Mouse (Mus musculus) regulatory T cell (primary cell): Measurements from ENCODE around the gene Tspan18.

ENCODE experiments used
- in situ Hi-C: fragments of 300-600 bp; cut with MboI, MseI; formaldehyde crosslinking; loops from one replicate; pipeline ENCODE4 v1.15.1; 2025; ENCODE audit warnings: high pct_unique_total_duplicates

Tspan18 gene

DNA sequence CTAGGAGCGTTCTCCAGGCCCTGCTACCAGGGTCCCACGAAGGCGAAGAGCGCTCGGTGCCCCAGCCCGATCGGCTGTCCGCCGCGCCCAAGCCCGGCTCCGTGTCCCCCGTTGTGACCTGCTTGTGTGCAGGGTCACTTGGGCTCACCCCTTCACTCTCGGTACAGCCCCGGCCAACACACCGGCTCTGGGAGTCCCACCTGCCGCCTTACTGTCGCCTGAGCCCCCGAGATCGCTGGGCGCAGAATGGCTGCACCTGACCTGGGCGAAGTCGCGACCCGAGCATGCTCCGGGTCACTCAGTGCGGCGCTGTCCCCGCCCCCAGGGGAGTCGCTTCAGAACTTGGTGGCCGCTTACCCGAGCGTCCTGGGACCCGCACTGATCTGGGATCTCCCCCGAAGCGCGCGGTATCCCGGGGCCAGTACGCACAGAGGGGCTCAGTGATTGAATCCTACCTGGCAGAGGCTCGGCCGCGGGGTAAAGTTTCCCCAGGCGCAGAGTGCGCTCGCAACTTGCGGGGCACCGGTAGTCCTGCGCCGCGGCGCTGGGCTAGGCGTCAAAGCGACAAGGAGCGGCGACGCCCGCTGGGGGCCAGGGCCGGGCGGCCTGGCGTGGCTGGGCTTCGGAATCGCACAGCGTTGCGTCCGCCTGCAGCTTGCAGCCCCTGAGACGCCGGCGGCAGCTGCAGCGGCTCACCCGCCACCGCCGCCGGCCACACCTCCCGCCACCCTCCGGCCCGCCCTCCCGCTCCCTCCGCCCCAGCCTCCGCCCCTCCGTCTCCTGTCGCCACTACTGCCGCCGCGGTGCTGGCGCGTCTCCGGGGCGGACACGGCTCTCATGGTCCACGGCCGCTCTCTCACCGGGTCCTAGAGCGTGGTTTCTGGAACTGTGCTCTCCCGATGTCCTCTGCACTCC is at the start of gene Tspan18:
Tspan18 (minus strand) TSS at position 689 of the 915 bp plus-strand sequence.
- in situ Hi-C loops: loop anchor here (5.0 kb wide), 2 partner anchors 122 to 138 kb away; no protein-coding TSS in a partner anchor

DNA sequence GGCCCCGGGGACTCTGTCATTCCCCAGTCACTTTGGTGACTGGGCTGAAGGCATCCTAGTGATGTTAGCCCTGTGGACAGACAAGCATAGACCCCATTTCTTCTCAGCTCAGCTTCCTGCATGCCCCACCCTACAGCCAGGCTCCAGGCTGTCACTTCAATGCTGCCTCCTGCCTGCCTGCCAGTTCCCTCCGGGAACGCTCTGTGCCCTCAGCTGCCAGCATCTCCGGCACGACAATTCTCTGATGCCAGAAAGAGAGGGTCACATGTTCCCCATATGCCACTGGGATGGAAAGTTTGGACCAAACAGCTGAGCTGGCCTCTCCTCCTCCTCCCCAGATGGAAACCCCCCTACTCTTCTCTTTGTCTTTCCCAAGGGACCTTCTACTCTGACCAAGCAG is 49.5 kb upstream of the Tspan18 start:
- in situ Hi-C loops: no loop called here

DNA sequence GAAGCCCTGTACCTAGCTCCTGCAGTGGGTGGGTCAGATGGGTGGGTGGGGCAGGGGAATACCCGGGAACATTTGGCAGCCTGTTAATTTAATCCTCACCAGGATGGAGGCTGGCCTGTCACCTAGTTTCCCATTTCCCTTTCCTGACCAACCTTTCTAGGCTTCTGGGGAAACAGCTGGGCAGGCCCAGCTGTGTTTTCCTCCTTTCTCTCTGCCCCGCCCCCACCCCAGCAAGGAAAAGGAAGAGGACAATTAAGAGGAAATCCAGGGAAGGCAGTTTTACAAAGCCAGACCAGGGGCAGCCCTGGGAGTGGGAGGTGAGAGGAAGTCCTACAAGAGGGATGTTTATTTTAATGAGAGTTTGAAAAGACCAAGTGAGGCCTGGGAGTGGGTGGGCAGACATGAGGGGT is 46.4 kb upstream of the Tspan18 start:
- in situ Hi-C loops: no loop called here

DNA sequence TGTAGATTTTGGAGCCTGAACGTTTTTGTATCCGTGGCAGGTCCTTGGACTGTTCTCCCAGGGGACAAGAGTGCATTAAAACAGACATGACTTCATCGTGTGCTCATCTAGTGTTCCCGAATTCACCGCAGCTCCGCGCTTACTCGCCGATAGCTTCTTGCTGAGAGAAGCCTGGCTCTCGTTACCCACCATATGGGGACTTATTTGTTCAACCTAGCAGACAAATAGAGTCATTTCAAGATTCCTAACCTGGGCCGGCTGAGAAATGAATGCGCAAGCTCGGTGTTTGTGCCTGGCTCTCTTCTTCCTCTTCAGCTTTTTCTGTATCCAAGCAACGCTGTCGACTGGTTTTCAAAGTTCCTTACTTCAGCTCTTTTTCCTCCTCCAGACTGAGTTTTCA is 43.5 kb upstream of the Tspan18 start:
- in situ Hi-C loops: no loop called here

DNA sequence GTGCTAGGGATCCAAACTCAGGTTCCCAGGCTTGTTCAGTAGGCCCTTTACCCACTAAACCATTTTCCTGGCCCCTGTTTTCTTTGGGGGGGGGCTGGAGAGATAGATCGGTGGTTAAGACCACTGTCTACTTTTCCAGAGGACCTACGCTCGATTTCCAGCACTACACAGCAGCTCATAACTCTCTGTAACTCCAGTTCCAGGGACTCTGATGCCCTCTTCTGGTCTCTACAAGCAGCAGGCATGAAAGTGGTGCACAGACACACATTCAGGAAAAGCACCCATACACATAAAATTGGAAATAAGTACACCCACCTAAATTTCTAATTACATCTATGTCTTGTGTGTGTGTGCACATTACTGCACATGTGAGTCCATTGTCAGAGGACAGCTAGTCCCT is 42.9 kb upstream of the Tspan18 start:
- in situ Hi-C loops: no loop called here

DNA sequence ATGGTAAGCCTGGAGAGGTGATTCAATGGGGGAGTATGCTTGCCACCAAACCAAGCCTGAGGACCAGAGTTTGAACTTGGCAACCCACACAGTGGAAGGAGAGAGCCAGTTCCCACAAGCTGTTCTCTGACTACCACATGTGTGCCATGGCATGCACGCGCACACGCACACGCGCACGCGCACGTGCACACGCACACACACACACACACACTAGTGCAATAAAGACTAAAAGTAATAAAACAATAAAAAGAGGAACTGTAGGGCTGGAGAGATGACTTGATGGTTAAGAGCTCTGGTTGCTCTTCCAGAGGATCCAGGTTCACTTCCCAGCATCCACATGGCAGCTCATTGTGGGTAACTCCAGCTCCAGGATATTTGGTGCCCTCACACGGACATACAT is 38.6 kb upstream of the Tspan18 start:
- in situ Hi-C loops: no loop called here

DNA sequence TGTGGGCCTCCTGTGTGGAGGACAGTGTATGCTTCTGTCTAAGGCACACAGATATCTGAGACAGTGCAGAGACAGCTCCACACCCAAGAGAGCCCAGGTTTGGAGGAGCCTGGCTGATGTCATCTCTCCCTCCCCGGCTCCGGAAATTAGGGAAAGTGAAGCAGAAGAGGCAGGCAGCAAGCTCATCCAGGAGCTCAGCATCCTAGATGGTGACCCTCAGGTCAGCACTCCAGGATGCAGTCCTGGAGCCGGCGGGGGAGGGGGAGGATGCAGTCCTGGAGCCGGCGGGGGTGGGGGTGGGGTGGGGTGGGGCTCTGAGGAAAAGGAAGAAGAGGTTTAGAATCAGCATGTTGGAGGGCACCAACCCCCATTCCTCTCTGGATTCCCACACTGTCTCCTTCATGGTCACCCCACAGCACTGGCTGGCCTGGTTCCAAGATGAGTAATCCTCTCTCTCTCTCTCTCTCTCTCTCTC is 37.8 kb upstream of the Tspan18 start:
- in situ Hi-C loops: no loop called here

DNA sequence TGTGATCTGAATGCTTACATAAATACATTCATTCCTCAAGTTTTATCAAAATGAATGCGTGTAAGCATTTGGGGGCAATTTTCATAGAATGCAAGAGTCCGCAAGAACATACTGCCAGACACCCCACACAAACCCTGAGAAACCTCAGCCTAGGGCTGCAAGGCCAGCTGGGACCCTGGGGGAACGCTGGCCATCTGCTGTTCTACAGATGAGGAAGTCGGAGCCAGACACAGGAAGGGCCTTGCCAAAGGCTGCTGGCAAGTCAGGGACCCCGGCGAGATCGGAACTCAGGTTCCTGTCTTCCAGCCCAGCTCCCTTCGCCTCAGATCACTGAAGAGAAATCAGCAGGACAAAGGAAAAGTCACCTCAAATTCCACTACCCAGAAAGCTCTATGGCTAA is 34.6 kb upstream of the Tspan18 start:
- in situ Hi-C loops: no loop called here

DNA sequence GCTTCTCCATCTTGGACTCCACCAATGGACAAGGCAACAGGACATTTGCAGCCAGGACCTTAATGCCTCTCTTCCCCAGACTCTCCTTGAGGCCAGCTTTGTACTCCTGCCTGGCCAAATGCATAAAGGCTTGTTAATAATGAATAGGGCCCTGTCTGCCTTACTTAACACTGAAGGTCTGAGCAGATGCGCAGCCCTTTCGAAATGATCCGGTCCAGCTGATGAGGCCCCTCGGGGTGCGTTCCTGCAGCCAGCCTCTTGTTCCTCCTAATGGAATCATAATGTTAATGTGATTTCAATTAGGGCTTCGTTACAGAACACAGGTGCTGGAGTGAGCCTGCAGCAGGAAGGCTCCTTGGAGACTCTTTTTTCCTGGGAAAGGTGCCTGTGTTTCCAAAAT is 33.7 kb upstream of the Tspan18 start:
- in situ Hi-C loops: no loop called here

DNA sequence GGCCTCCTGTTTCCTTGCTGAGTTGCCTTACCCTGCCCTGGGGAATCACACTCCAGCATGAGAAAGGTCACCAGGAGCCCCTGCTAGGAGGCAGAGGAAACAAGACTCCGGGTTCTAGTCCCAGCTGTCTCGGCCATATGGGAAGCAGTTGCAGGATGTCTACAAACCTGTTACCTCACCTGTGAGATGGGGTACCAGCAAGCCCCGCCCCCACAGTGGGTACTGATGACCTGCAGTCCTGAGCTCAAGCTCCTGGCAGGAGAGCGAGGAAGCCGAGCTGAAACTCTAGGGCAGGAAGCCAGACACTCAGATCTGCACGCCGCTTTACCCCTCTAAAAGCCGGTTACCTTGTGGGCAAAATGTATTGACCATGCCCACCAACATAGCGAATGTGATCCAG is 31.1 kb upstream of the Tspan18 start:
- in situ Hi-C loops: no loop called here

DNA sequence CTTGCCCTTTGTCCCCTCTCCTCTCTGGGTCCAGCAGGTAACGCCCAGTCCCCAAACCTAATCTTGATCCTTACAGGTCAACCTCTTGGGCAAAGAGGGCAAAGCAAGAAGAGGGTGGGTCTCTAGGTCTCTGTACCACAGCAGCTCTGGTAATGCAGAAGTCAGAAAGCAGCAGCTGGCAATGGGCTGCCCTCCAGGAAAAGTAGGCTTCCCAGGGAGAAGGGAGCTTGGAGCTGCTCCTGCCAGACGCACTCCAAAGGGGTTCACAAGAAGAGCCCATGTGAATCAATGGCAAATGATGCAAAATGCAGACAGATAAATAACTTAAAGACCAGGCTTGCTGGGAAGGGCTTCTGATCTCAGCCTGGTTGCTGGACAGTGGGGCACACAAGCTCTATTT is 30.6 kb upstream of the Tspan18 start:
- in situ Hi-C loops: no loop called here

DNA sequence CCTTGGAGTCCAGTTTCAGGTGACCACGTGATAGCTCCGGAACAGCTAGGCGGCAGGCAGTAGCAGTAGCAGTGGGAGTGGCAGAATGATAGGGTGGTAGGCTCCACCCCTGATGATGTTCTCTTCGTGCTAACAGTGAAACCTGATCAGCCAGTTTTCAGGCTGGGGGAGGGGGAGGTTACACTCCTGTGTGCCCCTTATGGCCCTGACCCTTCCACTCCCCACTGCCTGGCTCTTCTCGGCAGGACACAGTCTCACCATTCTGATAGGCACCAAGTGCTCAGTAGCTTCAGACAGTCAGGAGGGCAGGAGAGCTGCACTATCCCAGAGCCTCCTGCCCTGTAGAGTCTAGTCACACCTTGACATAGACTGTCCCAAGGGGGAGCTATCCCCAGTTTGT is 27.1 kb upstream of the Tspan18 start:
- in situ Hi-C loops: no loop called here

DNA sequence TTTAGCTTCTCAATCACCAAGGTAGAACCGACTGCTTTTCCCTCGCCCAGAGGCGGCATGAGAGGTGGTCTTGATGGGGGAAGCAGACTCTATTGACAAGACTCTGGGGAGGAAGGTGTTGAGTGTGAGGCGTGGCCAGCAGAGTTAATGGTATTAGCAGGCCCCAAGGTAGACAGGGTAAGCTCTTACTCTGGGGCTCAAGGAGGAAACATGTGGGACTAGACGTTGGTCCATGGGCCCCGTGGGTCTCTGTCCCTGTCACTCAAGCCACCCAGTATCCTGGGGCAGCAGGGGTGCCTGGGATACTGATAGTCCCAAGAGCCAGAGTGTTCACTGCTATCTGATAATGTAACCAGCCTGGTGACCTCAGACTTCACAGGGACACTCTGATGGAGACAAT is 26.0 kb upstream of the Tspan18 start:
- in situ Hi-C loops: no loop called here

DNA sequence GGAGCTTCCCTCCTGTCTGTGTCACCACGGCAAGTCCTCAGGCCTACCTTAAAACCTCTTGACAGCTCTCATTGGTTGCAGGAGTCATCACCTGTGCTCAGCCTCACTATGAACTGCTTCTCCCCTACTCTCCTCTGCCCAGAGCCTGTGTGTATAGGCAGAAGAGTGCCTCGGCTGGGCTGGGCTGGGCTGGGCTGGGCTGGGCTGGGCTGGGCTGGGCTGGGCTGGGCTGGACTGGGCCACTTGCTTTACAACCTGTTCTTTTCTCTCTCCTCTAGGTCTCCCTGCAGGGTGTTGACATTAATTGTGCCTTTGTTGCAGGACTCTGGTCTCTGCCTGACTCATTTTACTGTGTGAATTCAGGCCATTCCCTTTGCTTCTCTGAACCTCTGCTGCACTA is 23.1 kb upstream of the Tspan18 start:
- in situ Hi-C loops: no loop called here

DNA sequence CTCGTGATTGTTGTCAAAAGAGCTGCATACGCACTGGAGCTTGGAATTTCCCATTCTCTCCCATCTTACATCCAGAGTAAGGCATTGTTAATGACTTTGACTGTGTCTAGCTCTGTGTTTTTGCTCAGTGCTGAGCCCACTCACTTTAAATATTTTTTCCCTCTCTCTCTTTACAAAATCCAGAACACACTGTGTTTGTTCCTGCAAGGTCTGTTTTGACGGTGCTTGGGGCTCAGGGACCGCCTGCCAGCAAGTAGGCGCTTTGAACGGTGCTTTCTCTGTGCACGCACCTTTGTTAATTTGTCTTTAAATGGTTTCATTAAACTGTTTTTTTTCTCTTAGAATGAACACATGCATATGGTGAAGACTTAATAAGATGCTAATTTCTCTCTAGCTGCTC is 21.5 kb upstream of the Tspan18 start:
- in situ Hi-C loops: no loop called here

DNA sequence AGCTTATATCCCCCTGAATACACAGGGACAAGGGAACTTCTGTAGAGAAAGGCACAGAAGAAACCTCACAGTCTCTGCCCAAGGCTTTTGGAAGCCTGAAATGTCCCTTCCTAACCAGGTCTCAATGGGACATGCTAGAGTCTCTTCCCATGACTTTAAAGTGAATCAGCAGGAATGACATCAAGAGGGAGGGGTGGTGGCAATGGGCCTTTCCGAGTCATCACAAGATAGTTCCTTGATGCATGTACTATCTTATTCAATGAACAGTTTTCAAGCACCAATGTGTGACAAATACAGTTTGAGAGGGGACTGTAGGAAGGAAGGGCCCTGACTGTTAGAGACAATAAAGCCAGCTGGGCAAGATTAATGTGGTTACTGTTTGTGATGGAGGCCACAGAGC is 20.3 kb upstream of the Tspan18 start:
- in situ Hi-C loops: no loop called here

DNA sequence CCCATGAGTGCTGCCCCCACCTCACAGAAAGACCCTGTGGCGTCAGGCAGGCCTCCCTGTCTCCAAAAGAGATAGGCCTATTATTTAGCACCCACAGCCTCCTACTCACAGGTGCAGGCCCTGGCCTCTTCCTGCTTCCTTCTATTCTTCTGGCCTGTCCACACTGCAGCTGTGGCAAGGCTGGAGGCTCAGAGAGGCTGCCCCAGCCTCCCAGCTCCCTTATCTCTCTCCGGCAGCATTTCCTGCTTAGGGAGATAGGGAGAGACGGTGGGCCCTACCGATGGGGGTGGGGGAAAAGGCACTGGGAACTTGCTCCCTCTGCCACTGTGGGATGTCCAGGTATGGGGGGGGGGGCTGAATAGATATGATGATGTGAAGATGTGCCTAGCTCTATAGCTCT is 19.4 kb upstream of the Tspan18 start:
- in situ Hi-C loops: no loop called here

DNA sequence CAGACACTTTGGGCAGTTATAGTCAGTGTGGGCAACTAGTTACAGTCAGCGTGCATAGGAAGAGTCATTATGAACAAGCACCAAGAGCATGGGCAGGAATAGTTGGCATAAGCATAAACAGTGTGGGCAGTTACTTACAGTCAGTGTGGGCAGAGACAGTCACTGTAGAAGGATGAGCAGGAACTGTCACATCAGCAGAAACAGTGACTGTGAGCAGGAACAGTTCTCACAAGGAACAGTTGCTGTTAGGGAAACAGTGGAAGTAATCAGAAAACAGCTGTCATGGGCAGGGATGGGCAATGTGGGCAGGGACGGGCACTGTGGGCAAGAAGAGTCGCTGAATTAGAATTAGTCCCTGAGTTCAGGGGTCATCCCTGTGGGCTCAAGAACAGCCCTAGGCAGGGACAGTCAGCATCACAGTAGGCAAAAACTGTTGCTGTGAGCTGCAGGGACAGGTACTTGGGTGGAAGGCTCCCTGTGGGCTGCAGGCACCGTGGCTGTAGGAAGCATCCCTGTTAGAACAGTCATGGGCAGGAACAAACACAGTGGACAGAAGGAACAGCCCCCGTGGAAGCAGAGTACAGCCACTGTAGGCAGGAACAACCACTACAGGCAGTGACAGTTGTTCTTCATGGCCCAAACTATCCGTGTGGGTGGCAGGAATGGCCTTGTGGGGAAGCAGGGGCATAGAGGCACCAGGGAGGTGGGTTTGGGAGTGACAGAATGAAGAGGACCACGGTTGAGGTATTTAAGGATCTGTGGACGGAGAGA is 18.8 kb upstream of the Tspan18 start:
- in situ Hi-C loops: no loop called here

DNA sequence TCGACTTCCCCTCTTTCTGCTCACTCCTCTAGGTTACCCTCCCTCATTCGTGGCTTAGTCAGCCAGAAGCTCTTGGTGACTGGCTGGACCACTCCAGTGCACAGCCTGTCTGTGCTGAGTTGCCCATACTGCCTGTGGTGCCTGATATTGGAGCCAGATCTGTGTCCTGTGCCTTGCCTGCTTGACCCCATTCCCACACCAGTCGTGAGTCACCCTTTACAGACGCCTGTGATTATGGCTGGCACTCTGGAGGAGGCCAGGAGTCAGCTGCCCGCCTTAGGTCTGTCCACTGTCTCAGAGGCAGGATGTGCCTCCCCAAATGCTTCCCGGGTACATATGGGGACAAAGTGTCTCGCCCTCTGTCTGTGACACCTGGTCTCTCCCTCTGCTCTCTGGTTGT is 17.0 kb upstream of the Tspan18 start:
- in situ Hi-C loops: no loop called here

DNA sequence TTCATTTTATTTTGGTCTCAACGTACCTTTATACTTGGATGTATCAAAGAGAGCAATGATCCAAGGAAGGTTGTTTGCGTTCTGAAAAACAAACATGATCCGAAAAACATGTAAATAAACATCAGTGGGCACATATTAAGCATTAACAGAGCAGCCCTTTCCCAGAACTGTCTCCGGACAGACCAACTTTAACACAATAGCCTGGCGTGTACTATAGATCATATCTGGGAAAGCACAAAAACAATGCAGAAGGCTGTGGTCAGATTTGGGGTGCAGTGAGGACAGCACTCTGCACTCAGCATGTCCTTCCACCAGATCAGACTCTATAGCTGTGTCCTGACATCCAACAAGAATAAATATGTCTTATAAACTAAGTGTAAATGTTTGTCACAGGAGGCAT is 12.7 kb upstream of the Tspan18 start:
- in situ Hi-C loops: no loop called here

DNA sequence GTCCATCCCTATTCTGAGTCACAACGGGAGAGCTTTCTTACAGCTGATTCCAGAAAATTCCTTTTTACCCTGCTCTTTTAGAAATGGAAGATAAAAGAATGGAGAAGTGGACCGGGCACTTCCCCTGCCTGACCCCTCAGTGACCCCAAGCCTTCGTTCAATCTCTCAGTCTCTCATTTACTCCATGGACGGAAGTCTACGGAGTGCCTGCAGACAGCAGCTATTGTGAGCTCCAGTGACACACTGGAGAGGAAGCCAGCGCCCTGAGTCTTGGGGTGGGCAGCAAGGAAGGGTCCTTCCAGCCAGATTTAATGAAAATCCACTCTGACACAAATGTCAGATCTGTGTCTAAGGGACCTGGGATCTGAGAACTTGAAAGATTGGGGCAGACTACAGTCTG is 12.3 kb upstream of the Tspan18 start:
- in situ Hi-C loops: no loop called here

DNA sequence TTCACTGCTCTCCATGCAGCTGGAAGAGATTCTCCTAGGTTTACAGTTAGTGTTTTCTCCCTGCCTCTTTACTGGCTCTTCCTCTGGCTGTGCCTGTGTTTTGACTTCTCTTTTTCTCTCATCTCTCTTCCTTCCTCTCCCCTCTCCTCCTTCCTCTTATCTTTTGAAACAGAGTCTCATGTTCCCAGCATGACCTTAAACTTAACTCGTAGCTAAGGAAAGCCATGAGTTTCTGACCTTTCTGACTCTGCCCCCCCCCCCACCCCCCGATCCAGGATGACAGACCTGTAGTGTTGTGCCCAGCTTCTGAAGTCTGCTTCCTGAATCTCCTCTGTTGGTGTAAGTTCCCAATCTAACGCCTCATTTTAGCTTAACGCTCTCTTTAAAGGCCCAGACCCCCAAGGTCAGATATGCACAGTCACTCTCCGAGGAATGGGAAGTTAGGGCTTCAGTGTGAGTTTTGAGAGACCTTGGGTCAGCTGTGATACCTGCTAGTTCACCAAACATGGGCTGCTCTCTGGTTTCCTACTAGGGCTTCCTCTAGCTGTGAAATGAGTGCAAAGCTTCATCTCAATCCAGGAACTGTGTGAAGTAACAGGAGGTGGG is 11.5 kb upstream of the Tspan18 start:
- in situ Hi-C loops: no loop called here
